Mouse (Mus musculus) 416B (cell line): ENCODE measurements at regions not wholly inside any gene's neighbourhood (a gene's known extent, or its start where the extent isn't known, plus 50 kb on each side); places are given as distances from the start of the nearest gene placed in this dataset.

ENCODE experiments used
- DNase-seq: peaks from one replicate; pipeline ENCODE4 v3.0.0; 2011; ENCODE audit warnings: low read depth

- DNase-seq, result no peak
Observed at GRCm38 (mm10) chr8:18536059-18536458, 442.0 kb downstream of the Defb40 start.

DNA sequence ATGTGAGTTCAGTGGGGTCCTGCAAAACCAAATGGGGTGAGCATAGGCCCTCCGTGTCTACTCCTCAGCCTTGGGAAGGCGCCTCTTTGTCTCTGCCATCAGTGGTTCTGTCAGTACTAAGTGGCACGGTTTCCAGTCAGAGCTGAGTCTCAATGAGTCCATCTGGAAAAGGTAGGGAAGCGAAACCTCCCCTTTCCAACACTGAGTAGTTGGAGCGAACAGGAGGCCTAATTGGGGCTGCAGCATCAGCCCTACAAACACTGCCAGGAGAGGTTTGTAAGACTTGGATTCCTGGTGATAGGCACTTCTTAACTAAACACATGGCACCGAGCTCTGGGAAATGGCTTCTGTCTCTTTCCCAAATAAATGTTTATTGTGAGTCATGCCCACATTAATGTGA, 449.9 kb downstream of the Defb40 start:
- DNase-seq, result no peak

DNA sequence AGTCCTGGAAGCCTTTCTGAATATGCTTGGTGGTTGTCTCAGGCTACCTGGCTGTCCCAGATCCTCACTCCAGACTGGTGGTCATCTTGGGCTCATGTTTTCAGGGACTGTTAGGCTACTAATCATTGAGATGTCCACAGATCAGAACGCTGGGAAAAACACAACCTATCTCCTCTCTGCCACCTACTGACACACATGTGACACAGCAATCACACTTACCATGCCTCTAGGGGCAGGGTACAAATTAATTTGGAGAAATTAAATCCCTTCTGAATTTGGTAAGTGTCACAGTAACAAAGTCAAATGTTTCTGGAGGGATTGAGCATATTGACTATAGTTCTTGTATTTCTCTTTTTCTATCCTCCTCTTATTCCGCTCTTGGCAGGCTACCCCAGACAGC, 465.6 kb downstream of the Defb40 start:
- peak; percentile 14 for DNase-seq

DNA sequence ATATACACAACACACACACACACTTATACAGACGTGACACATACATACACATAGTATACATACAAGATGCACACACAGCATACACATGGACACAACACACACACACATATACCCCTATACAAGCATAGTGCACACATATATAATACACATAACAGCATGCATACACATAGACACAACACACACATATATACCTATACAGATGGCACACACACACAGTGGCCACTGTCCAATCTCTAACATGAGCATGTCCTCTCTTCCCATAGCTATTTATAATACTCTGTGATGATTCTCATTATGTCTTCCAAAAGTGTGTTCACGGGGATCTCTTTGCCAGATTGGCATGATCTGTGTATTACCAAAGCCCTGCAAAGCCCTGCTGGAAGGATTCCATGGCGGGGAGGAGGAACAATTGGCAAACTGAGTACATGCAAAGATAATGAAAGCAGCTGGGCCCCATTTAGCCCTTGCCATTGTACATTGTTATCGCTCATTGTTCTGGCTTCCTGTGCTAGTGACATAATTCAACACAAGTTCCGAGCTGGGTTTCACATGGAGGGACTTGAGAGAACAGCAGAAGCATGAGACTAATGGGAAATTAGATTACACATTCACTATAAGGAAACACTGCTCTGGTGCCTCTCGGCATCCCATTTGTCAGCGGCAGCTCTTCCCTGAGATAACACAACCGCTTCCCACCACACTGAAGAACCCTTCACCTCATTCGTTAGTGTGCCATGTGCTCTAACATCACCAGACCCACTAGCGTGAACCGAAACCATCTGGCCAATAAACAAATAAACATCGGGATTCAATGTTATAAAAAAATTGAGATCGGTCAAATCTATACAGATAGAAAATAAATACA, 471.7 kb downstream of the Defb40 start:
- no peak for DNase-seq

DNA sequence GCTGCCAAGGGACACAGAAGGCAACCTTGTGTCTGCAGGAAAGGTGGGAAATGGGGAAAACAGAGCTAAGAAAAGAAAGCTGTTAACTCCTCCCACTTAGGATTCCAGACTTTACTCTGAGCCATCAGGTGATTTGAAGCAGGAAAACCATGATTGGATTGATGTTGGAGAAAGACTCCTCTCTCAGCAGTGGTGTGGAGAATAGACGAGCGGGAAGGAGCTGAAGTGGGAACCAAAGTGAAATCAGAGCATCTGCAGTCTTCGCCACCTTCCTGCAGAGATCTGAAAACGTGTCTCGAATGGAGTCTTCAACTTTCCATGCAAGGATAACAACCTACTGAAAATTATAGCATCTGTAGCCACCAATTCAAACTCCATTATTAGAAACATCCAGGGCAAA, 487.4 kb downstream of the Defb40 start:
- no peak for DNase-seq

DNA sequence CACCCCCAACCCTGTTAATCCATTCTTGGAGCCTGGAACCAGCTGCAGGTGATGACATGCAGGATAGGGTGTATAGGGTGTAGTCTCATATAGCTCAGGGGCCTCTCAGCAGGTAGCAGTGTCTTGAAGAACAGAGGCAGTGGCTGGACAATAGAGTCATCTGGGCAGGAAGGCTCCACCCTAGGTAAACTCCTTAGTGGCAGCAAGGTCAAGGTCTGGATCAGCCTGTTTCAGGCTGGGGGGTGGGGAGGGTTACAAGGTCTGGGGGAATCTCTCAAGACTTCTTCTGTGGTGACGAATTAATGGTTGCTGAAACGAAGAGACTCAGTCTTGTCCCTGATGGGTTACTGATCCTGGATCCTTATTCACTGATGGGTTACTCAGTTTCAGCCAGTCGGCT, 498.0 kb downstream of the Defb40 start:
- DNase-seq, result no peak

DNA sequence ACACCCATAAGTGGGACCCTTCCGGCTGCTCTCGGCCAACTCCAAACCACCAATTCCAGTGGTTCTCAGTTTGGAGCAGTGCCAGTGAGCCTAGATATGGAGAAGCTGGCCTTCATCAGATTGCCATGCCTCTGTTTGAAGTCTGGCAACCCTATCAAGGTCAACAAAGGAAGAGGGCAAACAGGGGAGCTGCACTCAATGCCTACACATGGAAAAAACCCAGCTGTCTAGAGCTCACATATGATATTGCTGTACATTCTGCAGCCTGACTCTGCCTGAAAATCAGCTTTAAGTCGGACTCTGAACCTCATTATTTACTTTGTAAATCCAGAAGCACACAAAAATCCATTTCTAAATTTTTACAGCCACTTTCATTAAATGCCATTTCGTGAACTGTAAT, 499.9 kb downstream of the Defb40 start:
- DNase-seq, result no peak

- DNase-seq, result no peak
Observed at GRCm38 (mm10) chr8:18467511-18467910, 510.5 kb downstream of the Defb40 start.

DNA sequence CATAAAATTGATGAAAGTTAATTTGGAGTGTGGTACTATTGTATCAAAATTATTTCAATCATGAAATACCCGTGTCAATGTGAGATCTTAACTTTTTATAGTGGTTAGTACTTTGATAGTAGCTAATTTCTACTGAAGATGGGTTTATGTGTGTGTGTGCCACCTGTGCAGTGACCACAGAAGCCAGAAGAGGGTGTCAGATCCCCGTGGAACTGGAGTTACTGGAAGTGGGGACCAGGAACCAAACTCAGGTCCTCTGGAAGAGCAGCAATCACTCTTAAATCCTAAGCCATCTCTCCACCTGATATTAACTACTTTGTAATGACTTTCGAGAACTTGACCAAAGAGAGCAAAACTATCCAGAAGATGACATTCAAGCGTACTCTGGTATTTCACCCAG, 517.4 kb downstream of the Defb40 start:
- DNase-seq, result no peak

- DNase-seq, result no peak
Observed at GRCm38 (mm10) chr8:18457470-18457869, 520.6 kb downstream of the Defb40 start.

DNA sequence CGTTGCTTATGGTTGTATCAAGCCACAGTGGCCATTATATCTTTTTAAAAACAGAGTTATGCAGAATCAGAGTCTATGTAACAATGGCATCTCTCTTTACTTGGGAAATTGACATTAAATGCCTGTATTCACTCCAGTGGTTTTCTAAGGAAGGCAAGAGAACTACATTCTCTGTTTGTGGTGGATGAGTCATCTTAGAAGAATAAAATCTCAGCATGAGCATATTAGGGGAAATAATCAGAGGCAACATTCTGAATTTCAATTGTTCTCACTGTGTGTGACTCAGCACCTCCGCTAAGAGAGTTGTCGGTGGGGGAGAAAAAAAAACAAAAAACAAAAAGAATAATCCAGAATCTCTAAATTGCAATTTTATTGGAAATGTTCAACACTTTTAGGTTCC, 529.0 kb downstream of the Defb40 start:
- DNase-seq, result peak; percentile 22

- DNase-seq, result no peak
Observed at GRCm38 (mm10) chr8:18442212-18442611, 535.8 kb downstream of the Defb40 start.

DNA sequence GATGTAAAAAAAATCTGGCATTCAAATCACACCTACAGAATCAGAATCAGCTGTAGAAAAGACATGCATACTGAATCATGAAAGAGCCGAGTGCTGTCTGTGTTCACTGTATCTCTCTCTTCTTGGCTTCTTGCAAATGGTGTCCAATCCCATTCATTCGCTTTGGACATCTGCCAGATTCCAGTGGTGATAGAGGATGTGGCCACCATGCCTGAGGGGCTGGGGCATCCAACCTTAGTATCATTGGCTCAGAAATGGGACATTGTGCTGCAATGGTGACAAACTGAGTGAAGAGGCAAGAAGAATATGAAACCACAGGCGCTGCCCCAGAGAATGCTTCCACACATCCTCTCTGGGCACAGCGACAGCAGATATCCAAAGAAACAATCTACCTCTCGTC, 555.2 kb downstream of the Defb40 start:
- no peak for DNase-seq

- DNase-seq, result no peak
Observed at GRCm38 (mm10) chr8:18412470-18412869, 565.6 kb downstream of the Defb40 start.

DNA sequence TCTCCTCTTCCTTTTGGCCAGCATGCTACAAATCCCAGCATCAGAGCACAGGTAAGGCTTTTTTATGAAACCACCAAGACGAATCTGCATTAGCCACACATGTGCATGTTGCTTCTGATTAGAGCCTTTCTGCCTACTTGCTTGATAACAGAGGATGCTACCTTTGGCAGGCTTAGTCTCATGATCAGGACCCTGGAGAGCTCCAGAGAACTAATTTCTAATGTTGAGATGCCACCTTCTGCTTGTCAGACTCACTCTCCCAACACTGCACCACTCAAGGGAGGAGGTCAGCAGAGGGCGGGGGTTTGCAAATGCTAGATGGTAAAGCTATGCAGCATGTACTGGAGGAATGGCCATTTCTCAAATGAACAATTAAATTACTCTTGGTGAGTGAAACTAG, 571.6 kb downstream of the Defb40 start:
- DNase-seq, result peak; percentile 19

GRCm38 (mm10) chr8:18388353-18388752, 589.7 kb downstream of the Defb40 start:
- DNase-seq, result peak; percentile 25

DNA sequence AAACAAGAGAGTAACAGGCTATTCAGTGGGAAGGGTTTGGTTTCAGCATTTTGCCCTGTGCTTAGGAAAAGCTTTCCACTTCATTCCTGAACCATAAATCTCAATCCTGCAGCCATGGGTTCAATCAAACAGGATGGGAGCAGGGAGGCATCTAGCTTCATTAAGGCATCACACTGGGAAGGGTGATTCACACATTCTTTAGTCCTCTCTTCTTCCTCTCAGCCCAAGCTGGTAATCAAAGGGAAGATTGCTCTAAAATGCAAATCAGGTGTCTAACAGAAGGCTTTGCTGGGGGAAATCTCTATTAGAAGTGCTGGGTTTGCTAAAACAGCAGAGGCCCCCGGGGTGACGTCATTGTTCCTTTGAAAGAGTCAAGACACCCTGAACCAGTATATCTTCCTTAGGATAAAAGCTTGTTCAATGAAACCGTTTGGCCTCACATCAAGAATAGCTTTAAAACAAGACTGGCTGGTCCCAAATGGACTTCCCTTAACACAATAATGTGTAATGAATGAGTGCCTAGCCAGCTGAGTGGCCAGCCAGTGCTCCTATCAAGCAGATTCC, 596.4 kb downstream of the Defb40 start:
- no peak for DNase-seq

DNA sequence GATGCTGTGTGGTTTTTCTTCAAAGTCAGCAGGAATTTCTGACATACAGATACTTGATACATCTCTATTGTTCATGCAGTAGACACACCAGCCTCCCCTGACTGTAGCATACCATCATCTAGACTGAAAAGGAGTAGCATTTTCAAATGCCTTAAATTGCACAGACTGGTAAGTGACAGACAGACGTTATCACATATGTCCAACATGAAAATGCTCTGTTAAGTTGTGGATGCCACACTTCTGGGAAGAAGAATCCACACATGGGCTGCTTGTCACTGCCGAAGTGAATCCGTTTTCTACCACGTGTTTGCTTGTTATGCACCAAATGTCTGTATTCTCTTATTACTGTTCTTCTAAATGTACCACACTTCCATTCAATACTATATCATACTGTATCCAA, 629.3 kb downstream of the Defb40 start:
- DNase-seq, result no peak

DNA sequence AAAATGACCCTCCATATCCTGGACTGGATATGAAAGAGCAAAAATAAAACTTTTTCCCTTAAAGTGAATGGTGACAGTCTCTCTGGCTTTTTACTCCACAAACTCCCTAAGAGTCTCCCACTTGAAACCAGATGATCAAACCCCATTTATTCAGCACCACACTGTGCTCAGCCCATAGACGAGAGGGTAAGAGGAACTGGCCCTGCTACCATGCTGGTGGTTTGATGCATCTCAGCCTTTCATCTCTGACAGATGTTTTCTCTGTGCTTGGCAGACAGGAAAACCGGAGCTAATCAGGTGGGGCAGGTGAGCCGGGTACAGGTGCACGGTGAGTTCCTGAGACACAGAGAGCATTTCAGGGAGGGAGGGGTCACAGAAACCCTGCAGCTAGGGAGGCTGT, 631.8 kb downstream of the Defb40 start:
- DNase-seq, result no peak

DNA sequence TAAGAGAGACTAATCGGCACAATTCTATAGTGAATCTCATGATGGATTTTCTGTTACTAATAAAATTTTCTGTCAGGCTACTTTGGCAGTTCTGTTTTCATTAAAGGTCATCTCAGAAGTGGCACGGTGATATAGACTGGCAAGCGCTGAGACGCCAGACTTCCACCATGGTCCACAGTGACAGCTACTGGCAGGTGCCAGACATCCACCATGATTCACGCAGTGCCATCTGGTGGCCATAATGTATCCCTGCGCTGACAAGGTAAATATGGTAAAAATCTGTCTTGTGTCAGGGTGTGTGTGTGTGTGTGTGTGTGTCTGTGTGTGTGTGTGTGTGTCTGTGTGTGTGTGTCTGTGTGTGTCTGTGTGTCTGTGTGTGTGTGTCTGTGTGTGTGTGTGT, 632.7 kb downstream of the Defb40 start:
- peak; percentile 50 for DNase-seq

DNA sequence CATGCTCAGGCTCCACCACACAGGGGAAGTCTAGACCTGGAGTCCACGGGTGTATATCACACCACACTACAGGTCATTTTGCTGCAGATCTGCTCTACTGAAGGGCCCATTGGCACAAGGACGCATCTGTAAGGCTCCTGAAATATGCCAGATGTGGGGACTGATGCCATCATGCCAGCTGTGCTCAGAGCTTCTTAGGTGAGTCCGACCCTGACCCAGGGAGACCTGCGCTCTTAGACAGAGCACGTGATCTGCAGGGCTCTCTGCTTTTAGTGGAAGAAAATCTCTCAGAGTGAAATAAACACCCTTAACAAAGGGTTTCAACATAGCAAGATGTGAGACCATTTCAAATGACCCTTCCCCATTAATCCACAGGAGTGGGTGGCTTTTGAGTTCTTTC, 633.2 kb downstream of the Defb40 start:
- no peak for DNase-seq

GRCm38 (mm10) chr8:18335576-18335975, 642.5 kb downstream of the Defb40 start:
- no peak for DNase-seq

- DNase-seq, result no peak
Observed at GRCm38 (mm10) chr8:18328521-18328920, 649.5 kb downstream of the Defb40 start.

GRCm38 (mm10) chr8:18316488-18316887, 661.6 kb downstream of the Defb40 start:
- DNase-seq, result no peak
